Mouse (Mus musculus): ENCODE data around the gene Cep152. TPM values are rescaled to one million over a fixed set of nuclear protein-coding genes. Genes with fewer than 3 reads are reported as not detected.
A peak's percentile ranks its signal among the peaks of the same experiment; 100 is the strongest.

Cep152 gene
- polyA plus RNA-seq, 1 experiment from 2014 or later, result 2.8 TPM

DNA sequence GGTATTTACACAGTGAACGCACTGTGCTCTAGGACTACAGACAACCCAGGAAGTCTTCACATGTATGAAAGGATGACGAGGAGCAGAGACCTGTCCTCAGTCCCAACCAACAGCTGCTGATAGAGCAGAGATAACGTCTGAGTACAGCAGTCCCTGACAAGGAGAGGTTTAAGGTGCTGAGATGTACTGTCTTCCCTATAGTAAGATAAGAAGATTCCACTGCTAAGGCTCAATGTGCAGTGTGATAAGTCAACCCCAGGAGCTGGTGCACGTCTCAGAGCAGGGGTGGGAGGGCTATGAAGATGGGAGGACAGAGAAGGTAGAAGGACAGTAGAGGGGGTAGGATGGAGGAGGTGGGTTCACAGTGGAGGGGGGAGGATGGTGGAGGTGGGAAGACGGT lies 43.8 kb downstream of the Cep152 start:
- H3K4me2 ChIP-seq (replicated peaks), result no peak overlapping the region
- ATAC-seq (ENCODE audit: low FRiP score) (no peak), DNase-seq (ENCODE audit: low spot score) (no peak)
- no peaks in the 10 kb centered on the region for H3K27me3 ChIP-seq (ENCODE audit: control insufficient read depth, insufficient read depth, low read length)
- H3K4me1 ChIP-seq (replicated peaks; ENCODE audit: control insufficient read depth, insufficient read depth, low read length), result no peaks in the 10 kb centered on the region
- H3K36me3 ChIP-seq (replicated peaks; ENCODE audit: control insufficient read depth, insufficient read depth), result peaks cover 35% of the 10 kb centered on the region
- no peak overlapping the region for H3K9ac ChIP-seq
- no peak overlapping the region for H3K4me3 ChIP-seq (replicated peaks; ENCODE audit: low read length)
- H3K27ac ChIP-seq, result no peak overlapping the region
- no peaks in the 10 kb centered on the region for H3K9me3 ChIP-seq (ENCODE audit: control insufficient read depth, low read length)
- 89% methylated on average over 5 of the region's 5 CpGs for WGBS

DNA sequence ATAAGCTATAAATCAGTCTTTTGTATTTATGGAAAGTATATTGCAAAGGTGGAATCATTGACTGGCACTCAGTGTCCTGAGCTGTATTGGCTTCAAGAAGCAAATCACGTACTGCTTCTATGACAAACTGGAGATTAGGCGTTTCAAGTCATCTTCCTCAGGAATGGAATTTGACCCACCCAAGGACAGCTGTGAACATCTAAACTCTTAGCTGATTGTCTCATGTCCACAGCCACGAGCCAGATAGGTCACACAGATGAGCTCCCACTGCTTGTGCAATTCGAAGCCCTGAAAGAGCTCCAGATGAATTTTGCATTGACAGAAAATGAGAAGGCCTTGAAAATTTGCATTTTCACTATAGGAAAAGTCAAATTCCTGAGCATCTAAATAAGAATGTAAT lies 47.2 kb downstream of the Cep152 start:
- no peak for ATAC-seq (ENCODE audit: low FRiP score)

DNA sequence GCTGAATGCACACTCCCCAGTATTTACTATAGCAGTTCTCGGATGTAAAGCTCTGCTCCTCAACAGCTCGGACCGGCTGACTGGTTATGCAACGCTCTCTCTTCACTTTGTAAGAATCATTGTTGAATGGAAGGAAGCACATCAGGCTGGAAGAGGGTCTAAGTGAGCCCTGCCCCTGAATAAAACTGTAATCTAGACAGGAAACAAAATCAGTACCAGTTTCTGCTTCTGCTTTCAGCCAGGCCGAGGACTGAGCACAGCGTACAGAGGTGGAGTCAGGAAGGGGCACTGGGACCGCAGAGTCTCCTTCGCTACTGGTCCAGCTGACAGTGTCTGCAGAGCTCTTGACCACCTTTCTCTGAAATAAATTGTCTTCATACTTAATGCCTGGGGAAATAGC lies 48.4 kb downstream of the Cep152 start:
- Histone ChIP-seq H3K36me3 (replicated peaks; ENCODE audit: control insufficient read depth, insufficient read depth) (peaks cover 31% of the 10 kb centered on the region), H3K9ac (no peak overlapping the region), H3K4me3 (replicated peaks; ENCODE audit: low read length) (no peak overlapping the region), H3K9me3 (ENCODE audit: control insufficient read depth, low read length) (no peaks in the 10 kb centered on the region), H3K27me3 (ENCODE audit: control insufficient read depth, insufficient read depth, low read length) (no peaks in the 10 kb centered on the region), H3K27ac (no peak overlapping the region), H3K4me1 (replicated peaks; ENCODE audit: control insufficient read depth, insufficient read depth, low read length) (no peaks in the 10 kb centered on the region), H3K4me2 (replicated peaks) (no peak overlapping the region)
- 92% methylated on average over 8 of the region's 8 CpGs for WGBS
- no peak for ATAC-seq (ENCODE audit: low FRiP score)
- no peak for DNase-seq (ENCODE audit: low spot score)

More for the DNA sequence above, 47.2 kb downstream of the Cep152 start:
- H3K9ac ChIP-seq, result no peak overlapping the region
- no peak overlapping the region for H3K4me3 ChIP-seq (replicated peaks; ENCODE audit: low read length)
- H3K27me3 ChIP-seq (ENCODE audit: control insufficient read depth, insufficient read depth, low read length), result no peaks in the 10 kb centered on the region
- peaks cover 37% of the 10 kb centered on the region for H3K36me3 ChIP-seq (replicated peaks; ENCODE audit: control insufficient read depth, insufficient read depth)
- WGBS, result 85% methylated on average over 4 of the region's 4 CpGs
- H3K27ac ChIP-seq, result no peak overlapping the region
- H3K4me2 ChIP-seq (replicated peaks), result no peak overlapping the region
- H3K9me3 ChIP-seq (ENCODE audit: control insufficient read depth, low read length), result no peaks in the 10 kb centered on the region
- no peaks in the 10 kb centered on the region for H3K4me1 ChIP-seq (replicated peaks; ENCODE audit: control insufficient read depth, insufficient read depth, low read length)
- DNase-seq (ENCODE audit: low spot score), result no peak

DNA sequence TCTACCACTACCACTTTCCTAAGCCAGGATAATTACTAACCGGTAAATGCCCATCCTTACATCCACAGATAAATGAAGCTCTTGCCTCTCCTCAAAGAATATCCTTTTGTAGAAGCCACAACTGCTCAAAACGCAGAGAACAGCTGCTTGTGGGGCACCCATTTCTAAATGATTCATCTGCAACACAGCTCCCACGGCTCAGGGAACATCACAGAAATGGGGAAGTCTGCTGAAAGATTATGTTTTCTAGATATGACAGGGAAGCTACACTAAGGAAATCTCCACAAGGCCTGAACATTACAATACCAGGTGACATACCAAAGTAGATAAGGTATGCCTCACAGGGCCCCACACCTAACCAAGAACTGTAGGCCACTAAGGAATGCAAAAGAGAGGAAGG lies 49.1 kb downstream of the Cep152 start:
- Histone ChIP-seq H3K4me3 (replicated peaks; ENCODE audit: low read length) (no peak overlapping the region), H3K27me3 (ENCODE audit: control insufficient read depth, insufficient read depth, low read length) (no peaks in the 10 kb centered on the region), H3K36me3 (replicated peaks; ENCODE audit: control insufficient read depth, insufficient read depth) (peaks cover 30% of the 10 kb centered on the region), H3K4me1 (replicated peaks; ENCODE audit: control insufficient read depth, insufficient read depth, low read length) (no peaks in the 10 kb centered on the region), H3K9me3 (ENCODE audit: control insufficient read depth, low read length) (no peaks in the 10 kb centered on the region), H3K4me2 (replicated peaks) (no peak overlapping the region), H3K27ac (no peak overlapping the region), H3K9ac (no peak overlapping the region)
- WGBS, result 96% methylated on average over 3 of the region's 3 CpGs
- ATAC-seq (ENCODE audit: low FRiP score) (no peak), DNase-seq (ENCODE audit: low spot score) (no peak)

DNA sequence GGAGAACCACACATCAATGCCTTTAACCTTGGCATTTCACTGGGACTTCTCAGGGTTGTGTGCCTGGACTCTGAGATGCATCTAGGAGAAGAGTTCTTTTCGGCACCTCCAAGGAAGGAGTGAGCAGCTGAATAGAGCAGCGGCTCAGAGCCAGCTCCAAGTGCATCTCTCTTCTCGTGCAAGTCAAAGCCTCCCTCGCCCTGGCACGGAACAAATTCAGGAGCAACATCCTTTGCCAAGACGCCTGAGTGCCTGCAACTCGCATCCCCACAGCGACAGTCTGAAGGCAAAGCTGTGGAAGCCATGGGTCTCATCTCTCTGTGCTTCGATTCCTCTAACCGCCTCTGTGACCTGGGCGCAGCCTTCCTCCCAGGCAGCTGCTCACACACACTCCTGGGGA lies 61.0 kb downstream of the Cep152 start:
- 92% methylated on average over 11 of the region's 11 CpGs for WGBS
- H3K36me3 ChIP-seq (replicated peaks; ENCODE audit: control insufficient read depth, insufficient read depth), result peaks cover 30% of the 10 kb centered on the region
- H3K9ac ChIP-seq, result no peak overlapping the region
- DNase-seq (ENCODE audit: low spot score), result no peak
- ATAC-seq (ENCODE audit: low FRiP score), result no peak
- H3K4me2 ChIP-seq (replicated peaks), result no peak overlapping the region
- H3K27ac ChIP-seq, result no peak overlapping the region
- H3K9me3 ChIP-seq (ENCODE audit: control insufficient read depth, low read length), result no peaks in the 10 kb centered on the region
- H3K27me3 ChIP-seq (ENCODE audit: control insufficient read depth, insufficient read depth, low read length), result no peaks in the 10 kb centered on the region
- 0 out of 2 replicates have a peak, but pooled peaks cover 7% of the 10 kb centered on the region for H3K4me1 ChIP-seq (replicated peaks; ENCODE audit: control insufficient read depth, insufficient read depth, low read length)
- H3K4me3 ChIP-seq (replicated peaks; ENCODE audit: low read length), result no peak overlapping the region

DNA sequence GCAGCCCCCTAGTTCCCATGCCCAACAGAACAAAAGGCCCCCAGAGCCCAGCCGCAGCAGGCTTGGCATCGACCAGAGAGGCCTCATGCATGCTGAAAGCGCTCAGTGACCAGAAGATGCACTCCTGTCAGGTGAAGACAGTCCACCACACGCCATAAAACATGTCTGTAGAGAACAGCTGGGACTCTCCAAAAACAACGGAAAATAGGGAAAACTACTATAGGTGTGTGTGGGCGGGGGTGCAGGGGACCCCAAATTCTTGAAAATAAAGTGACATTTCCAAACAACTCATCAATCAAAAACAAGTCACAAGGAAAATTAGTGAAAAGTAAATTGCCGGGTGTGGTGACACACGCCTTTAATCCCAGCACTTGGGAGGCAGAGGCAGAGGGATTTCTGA lies 62.5 kb downstream of the Cep152 start:
- no peaks in the 10 kb centered on the region for H3K27me3 ChIP-seq (ENCODE audit: control insufficient read depth, insufficient read depth, low read length)
- no peak overlapping the region for H3K4me2 ChIP-seq (replicated peaks)
- H3K36me3 ChIP-seq (replicated peaks; ENCODE audit: control insufficient read depth, insufficient read depth), result peaks cover 23% of the 10 kb centered on the region; the same call in 1 of the 2 replicates
- DNase-seq (ENCODE audit: low spot score) (no peak), ATAC-seq (ENCODE audit: low FRiP score) (no peak)
- no peaks in the 10 kb centered on the region for H3K9me3 ChIP-seq (ENCODE audit: control insufficient read depth, low read length)
- no peak overlapping the region for H3K4me3 ChIP-seq (replicated peaks; ENCODE audit: low read length)
- H3K27ac ChIP-seq, result no peak overlapping the region
- H3K4me1 ChIP-seq (replicated peaks; ENCODE audit: control insufficient read depth, insufficient read depth, low read length), result 0 out of 2 replicates have a peak, but pooled peaks cover 7% of the 10 kb centered on the region
- H3K9ac ChIP-seq, result no peak overlapping the region
- 90% methylated on average over 8 of the region's 8 CpGs for WGBS

DNA sequence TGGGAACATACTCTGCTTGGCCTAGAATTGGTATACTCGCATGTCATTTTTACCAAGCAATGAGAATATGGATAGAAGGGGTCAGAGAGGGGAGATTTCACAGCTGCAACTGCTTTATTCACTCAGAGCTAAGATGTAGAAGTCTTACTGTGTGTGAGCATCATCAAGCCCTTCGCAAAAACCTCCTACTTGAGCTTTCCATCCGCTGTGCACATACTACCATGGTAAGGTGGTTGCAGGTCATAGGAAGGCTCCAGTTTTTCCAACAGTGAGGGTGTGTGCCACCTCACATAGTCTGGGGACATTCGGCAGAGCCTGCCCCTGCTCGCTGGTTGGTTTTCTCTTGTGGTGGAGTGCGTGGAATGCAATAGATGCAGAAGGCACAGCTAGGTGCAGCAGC lies 64.9 kb downstream of the Cep152 start:
- ATAC-seq (ENCODE audit: low FRiP score), result no peak
- no peak overlapping the region for H3K4me2 ChIP-seq (replicated peaks)
- no peak overlapping the region for H3K9ac ChIP-seq
- H3K4me1 ChIP-seq (replicated peaks; ENCODE audit: control insufficient read depth, insufficient read depth, low read length), result 0 out of 2 replicates have a peak, but pooled peaks cover 7% of the 10 kb centered on the region
- H3K9me3 ChIP-seq (ENCODE audit: control insufficient read depth, low read length), result no peaks in the 10 kb centered on the region
- no peaks in the 10 kb centered on the region for H3K27me3 ChIP-seq (ENCODE audit: control insufficient read depth, insufficient read depth, low read length)
- WGBS, result 86% methylated on average over 6 of the region's 6 CpGs
- H3K27ac ChIP-seq, result no peak overlapping the region
- H3K36me3 ChIP-seq (replicated peaks; ENCODE audit: control insufficient read depth, insufficient read depth), result peaks cover 4% of the 10 kb centered on the region; the same call in 1 of the 2 replicates
- H3K4me3 ChIP-seq (replicated peaks; ENCODE audit: low read length), result no peak overlapping the region
- no peak for DNase-seq (ENCODE audit: low spot score)

DNA sequence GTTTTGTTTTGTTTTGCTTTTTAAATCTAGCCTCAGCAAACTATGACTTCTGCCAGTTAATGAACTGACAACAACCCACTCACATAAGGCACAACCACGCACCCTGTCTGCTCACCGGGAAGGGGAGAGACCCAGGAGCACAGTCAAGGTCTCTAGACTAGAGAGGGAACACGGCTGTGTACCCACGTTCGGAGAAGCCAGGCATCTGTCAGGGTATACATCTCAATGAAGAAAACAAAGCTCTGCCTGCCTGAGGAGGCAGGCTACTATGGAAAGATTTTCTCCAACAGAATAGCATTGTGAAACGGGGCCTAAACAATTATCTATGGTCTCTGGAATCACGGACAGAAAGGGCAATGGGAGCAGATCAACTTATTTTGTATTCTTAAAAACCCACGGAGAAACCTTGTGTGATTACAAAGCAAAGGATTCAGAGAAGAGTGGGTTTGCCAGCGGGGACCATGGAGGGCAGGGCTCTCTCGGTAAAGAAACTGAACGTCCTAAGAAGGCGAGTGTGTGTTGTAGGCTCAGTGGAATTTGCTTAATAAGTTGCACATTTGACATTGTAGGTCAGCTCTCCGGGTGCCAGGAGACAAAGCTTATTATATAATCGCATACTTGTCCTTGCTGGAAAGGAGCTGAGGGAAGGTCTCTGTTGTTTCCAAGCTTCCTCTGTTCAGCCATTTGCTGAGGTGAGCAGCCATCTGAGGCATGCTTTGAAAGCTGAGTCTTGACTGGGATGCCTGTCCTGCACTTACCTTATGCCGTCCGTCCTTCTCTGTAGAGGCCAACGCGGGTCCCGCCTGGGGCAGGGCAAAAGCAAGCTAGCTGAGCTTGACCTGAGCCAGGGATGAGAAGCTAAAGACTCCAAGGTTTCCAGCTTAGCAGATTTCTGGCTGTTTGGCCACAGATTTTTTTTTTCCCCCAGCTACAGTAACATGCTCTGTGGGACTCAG lies 66.0 kb downstream of the Cep152 start:
- no peaks in the 10 kb centered on the region for H3K27me3 ChIP-seq (ENCODE audit: control insufficient read depth, insufficient read depth, low read length)
- H3K36me3 ChIP-seq (replicated peaks; ENCODE audit: control insufficient read depth, insufficient read depth), result peaks cover 2% of the 10 kb centered on the region; the same call in 1 of the 2 replicates
- no peaks in the 10 kb centered on the region for H3K9me3 ChIP-seq (ENCODE audit: control insufficient read depth, low read length)
- no peak overlapping the region for H3K4me2 ChIP-seq (replicated peaks)
- no peak for DNase-seq (ENCODE audit: low spot score)
- 38% methylated on average over 19 of the region's 19 CpGs for WGBS
- H3K9ac ChIP-seq, result 0 out of 2 replicates have a peak overlapping the region, but pooled peaks have one; percentile 4
- H3K4me3 ChIP-seq (replicated peaks; ENCODE audit: low read length), result no peak overlapping the region
- peak overlapping the region; percentile 61 for H3K27ac ChIP-seq
- ATAC-seq (ENCODE audit: low FRiP score), result no peak; the same call in 1 of the 2 replicates
- 0 out of 2 replicates have a peak, but pooled peaks cover 7% of the 10 kb centered on the region for H3K4me1 ChIP-seq (replicated peaks; ENCODE audit: control insufficient read depth, insufficient read depth, low read length)

DNA sequence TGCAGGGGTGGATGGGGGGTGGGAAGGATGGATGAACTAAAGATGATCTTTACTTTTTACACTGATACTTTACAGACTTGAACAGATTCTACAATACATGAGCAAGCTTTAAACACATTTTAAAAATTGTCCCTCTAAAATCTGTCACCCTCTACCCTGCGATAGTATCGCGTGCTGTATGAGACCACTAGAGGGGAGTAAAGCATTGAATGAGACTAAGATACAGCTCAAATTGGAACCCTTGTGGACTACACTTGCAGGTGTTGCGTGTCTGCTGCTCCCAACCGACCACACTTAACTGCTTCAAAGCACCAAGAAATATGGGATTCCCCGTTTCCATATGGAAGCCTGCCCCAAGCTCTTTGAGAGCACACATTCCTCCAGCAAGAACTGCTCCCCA lies 69.1 kb downstream of the Cep152 start:
- Histone ChIP-seq H3K36me3 (replicated peaks; ENCODE audit: control insufficient read depth, insufficient read depth) (no peaks in the 10 kb centered on the region), H3K9ac (no peak overlapping the region), H3K4me3 (replicated peaks; ENCODE audit: low read length) (no peak overlapping the region), H3K27ac (no peak overlapping the region), H3K9me3 (ENCODE audit: control insufficient read depth, low read length) (no peaks in the 10 kb centered on the region), H3K4me2 (replicated peaks) (no peak overlapping the region), H3K27me3 (ENCODE audit: control insufficient read depth, insufficient read depth, low read length) (no peaks in the 10 kb centered on the region), H3K4me1 (replicated peaks; ENCODE audit: control insufficient read depth, insufficient read depth, low read length) (0 out of 2 replicates have a peak, but pooled peaks cover 7% of the 10 kb centered on the region)
- WGBS, result 79% methylated on average over 6 of the region's 6 CpGs
- DNase-seq (ENCODE audit: low spot score) (no peak), ATAC-seq (ENCODE audit: low FRiP score) (no peak)

Measured in hindbrain, embryonic 14.5 days (tissue).